Comparison of ENCODE assay signal across 9 mouse cellular contexts in the genomic region with DNA sequence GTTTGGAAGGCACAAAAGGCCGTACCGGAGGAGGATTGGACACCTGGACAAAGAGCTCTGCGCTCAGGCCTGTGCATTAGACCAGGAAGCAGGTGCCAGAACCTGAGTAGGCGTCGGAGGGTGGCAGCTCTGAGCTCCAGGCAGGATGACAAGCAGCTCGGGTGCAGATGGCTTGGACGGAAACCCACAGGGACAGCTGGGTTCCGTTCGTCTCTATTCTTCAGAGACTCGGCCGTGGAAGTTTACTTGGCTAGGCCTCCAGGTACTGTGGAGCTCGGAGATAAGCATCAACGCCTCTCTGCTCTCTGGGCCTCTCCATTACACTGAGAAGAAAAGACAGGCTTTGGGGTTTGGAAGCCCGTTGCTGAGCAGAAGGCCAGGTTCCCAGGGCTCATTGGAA.
DNase-seq lines count a peak whose midpoint lies in the region; ATAC-seq and TF ChIP-seq lines count a peak whose summit lies in the region.
"Had no signal": no experiment of that assay in that cellular context is flagged by ENCODE, and none has a peak within 500 bp of the region (broad histone marks: within the 10 kb centered on the region; RNA-seq: fewer than 3 reads in every experiment).

No protein-coding gene starts in this region.

- no peak overlapping the region for H3K4me2 ChIP-seq in stomach, postnatal 0 days (replicated peaks; ENCODE audit: low read depth)

- peak overlapping the region; percentile 64 for H3K27ac ChIP-seq in layer of hippocampus, adult 2 months
- H3K27ac ChIP-seq in stomach, postnatal 0 days (replicated peaks) = no peak overlapping the region

- H3K27me3 ChIP-seq in stomach, postnatal 0 days (ENCODE audit: control insufficient read depth, insufficient read depth, low read length) = no peaks in the 10 kb centered on the region

- no peaks in the 10 kb centered on the region for H3K9me3 ChIP-seq in stomach, postnatal 0 days (ENCODE audit: control insufficient read depth, low read length)

- no peak overlapping the region for H3K9ac ChIP-seq in stomach, postnatal 0 days (ENCODE audit: low read length)

- DNase-seq in CD4-positive, CD25-positive, alpha-beta regulatory T cell, adult 2 months (ENCODE audit: low read depth, low spot score) = peak; percentile 22
- peak; percentile 65 for DNase-seq in layer of hippocampus, adult 11-12 months (ENCODE audit: low spot score)
- DNase-seq in layer of hippocampus, adult 9-10 months (ENCODE audit: low spot score) = no peak
- DNase-seq in layer of hippocampus, adult 2 months (ENCODE audit: low spot score in 2 of 2) = peak; percentile 54 to 64
- peak; percentile 63 for DNase-seq in stomach, postnatal 0 days (ENCODE audit: low spot score)
- no peak for DNase-seq in spleen, postnatal 14 days (ENCODE audit: low spot score in 2 of 2)
- no peak for DNase-seq in embryo, embryonic 9.5 days (ENCODE audit: extremely low spot score)
- DNase-seq: heart, postnatal 4 days had no signal

- 46% methylated on average over 14 of the region's 14 CpGs for WGBS in stomach, postnatal 0 days

- TF ChIP-seq CTCF in layer of hippocampus, adult 2 months (conservative IDR thresholded peaks at IDR 0.05) = no peak
- TF ChIP-seq CTCF in stomach, postnatal 0 days (IDR thresholded peaks at IDR 0.05; ENCODE audit: low read depth) = peak; percentile 21

- no peaks in the 10 kb centered on the region for H3K36me3 ChIP-seq in stomach, postnatal 0 days (ENCODE audit: control insufficient read depth, insufficient read depth, low read length)

- ATAC-seq in CD4-positive, CD25-positive, alpha-beta regulatory T cell, adult 4 months = no peak
- ATAC-seq in stomach, postnatal 0 days (ENCODE audit: low FRiP score, low TSS enrichment) = peak; percentile 84; the same call in 1 of the 2 replicates

- no peak overlapping the region for H3K4me3 ChIP-seq in layer of hippocampus, adult 2 months
- no peak overlapping the region for H3K4me3 ChIP-seq in stomach, postnatal 0 days (ENCODE audit: low read depth, low read length)

- TF ChIP-seq EP300 in stomach, postnatal 0 days (optimal IDR thresholded peaks at IDR 0.05) = no peak

- H3K4me1 ChIP-seq in stomach, postnatal 0 days (replicated peaks; ENCODE audit: control insufficient read depth, insufficient read depth) = no peaks in the 10 kb centered on the region

Comparison
In these comparisons a context has a peak if more than half of its experiments do, and no peak if none do; other contexts are left out.
1. DNase-seq: peak in CD4-positive, CD25-positive, alpha-beta regulatory T cell, adult 2 months (single experiment), layer of hippocampus, adult 11-12 months (single experiment), layer of hippocampus, adult 2 months (2 of 2) and stomach, postnatal 0 days (single experiment); none in layer of hippocampus, adult 9-10 months (single experiment), spleen, postnatal 14 days (0 of 2) and embryo, embryonic 9.5 days (single experiment).